Mouse (Mus musculus): ENCODE results near the gene Ppp1r32. TPM values are rescaled to one million over a fixed set of nuclear protein-coding genes. Genes with fewer than 3 reads are reported as not detected.

Ppp1r32 gene
- polyA plus RNA-seq (2015; fragmentation: Illumina TruSeq; extraction: RNeasy Lipid Tissue Mini Kit (QIAGEN cat#74804); ENCODE audit: insufficient read depth, low read depth, low replicate concordance), result not detected

DNA sequence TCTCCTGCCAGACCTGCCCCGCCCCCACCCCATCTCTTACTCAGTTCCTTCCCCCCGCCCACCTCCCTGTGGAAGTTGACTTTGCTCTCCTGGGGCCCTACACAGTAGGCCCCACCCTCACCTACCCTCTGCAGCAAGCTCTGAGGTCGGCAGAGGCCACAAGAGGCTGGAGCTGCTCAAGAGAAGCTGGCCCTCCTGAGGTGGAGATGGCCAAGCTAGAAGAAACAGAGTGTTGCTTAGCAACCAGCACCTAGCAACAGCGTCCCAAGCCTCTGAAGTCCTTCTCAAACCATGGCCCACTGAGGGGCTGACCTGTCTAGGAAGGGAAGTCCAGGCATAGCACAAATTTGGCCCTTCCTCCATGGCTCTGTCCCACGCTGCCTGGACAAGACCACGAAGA lies at the start of gene Ppp1r32:
TSS of gene Ppp1r32 (minus strand) at position 226 of the 400 bp plus-strand sequence.

DNA sequence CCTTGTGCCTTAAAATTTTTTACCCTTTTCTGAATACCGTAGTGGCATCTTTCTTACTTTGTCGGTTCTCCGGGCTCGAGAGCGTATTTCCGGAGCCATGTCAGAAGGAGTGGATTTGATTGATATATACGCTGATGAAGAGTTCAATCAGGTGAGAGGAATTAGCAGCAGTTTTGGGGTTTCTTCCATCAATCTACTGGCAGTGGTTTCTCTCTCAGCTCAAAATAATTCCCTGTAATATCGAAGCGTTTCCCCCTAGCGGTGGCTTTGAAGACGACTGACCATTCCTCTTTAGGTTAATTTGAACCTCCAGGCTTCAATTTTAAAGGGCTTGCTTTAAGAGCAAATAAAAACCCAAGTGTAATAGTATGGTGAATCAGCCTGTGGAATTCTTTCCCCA lies 43.2 kb upstream of the Ppp1r32 start, which contains the start of gene Sdhaf2:
TSS of gene Sdhaf2 (minus strand) at position 233 of the 400 bp plus-strand sequence.

GRCm38 (mm10) chr19:10525106-10525901 lies 42.6 kb upstream of the Ppp1r32 start, which contains the start of gene Cpsf7:
Gene Cpsf7 (plus strand): TSS chr19:10525266.

DNA sequence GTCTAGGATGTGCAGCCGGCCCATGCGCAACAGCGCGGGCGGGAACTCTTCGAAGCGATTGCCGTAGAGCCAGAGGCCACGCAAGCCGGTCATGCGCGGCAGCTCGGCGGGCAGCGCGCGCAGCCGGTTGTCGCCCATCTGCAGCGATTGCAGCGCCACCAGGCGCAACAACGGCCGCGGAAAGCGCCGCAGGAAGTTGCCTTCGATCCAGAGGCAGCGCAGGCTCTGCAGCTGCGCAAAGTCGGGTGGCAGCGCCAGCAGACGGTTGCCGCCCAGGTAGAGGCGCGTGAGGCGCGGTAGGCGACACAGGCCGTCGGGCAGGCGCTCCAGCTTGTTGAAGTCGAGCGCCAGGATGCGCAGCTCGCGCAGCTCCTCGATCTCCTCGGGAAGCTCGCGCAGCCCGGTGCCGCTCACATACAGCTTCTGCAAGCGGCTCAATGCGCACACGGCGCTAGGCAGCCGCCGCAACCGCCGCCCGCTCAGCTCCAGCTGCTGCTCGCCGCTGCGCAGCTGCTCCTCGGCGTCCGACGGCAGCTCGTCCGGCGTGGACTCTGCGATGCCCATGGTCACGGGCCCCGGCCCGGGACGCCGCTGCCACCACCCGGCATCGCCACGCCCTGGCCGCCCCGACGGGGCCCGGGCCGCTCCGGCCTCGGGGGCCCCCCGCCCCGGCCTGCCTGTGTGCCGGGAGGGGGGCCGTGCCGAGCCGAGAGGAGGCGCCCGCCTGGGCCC lies 25.8 kb downstream of the Ppp1r32 start, which contains the start of gene Lrrc10b:
TSS of gene Lrrc10b (minus strand) at position 722 of the 732 bp plus-strand sequence.

Other genes starting within 250 kb of the Ppp1r32 start
- gene Myrf, start 242.2 kb downstream of the Ppp1r32 start, polyA plus RNA-seq (2015; fragmentation: Illumina TruSeq; extraction: RNeasy Lipid Tissue Mini Kit (QIAGEN cat#74804); ENCODE audit: insufficient read depth, low read depth, low replicate concordance), result 14.7 TPM
- gene Dagla, start 178.1 kb downstream of the Ppp1r32 start, polyA plus RNA-seq (2015; fragmentation: Illumina TruSeq; extraction: RNeasy Lipid Tissue Mini Kit (QIAGEN cat#74804); ENCODE audit: insufficient read depth, low read depth, low replicate concordance), result 8.8 TPM
- 5.5 TPM for gene Syt7, start 93.8 kb downstream of the Ppp1r32 start, polyA plus RNA-seq (2015; fragmentation: Illumina TruSeq; extraction: RNeasy Lipid Tissue Mini Kit (QIAGEN cat#74804); ENCODE audit: insufficient read depth, low read depth, low replicate concordance)
- 2.6 TPM for gene Lrrc10b, start 25.5 kb downstream of the Ppp1r32 start, polyA plus RNA-seq (2015; fragmentation: Illumina TruSeq; extraction: RNeasy Lipid Tissue Mini Kit (QIAGEN cat#74804); ENCODE audit: insufficient read depth, low read depth, low replicate concordance)
- 20.4 TPM for gene Cpsf7, start 42.3 kb upstream of the Ppp1r32 start, polyA plus RNA-seq (2015; fragmentation: Illumina TruSeq; extraction: RNeasy Lipid Tissue Mini Kit (QIAGEN cat#74804); ENCODE audit: insufficient read depth, low read depth, low replicate concordance)
- 6.8 TPM for gene Sdhaf2, start 43.2 kb upstream of the Ppp1r32 start, polyA plus RNA-seq (2015; fragmentation: Illumina TruSeq; extraction: RNeasy Lipid Tissue Mini Kit (QIAGEN cat#74804); ENCODE audit: insufficient read depth, low read depth, low replicate concordance)
- 4.2 TPM for gene Tmem216, start 73.3 kb upstream of the Ppp1r32 start, polyA plus RNA-seq (2015; fragmentation: Illumina TruSeq; extraction: RNeasy Lipid Tissue Mini Kit (QIAGEN cat#74804); ENCODE audit: insufficient read depth, low read depth, low replicate concordance)
- gene Cyb561a3, start 94.2 kb upstream of the Ppp1r32 start, polyA plus RNA-seq (2015; fragmentation: Illumina TruSeq; extraction: RNeasy Lipid Tissue Mini Kit (QIAGEN cat#74804); ENCODE audit: insufficient read depth, low read depth, low replicate concordance), result 5.5 TPM
- 2.2 TPM for gene Tmem138, start 94.4 kb upstream of the Ppp1r32 start, polyA plus RNA-seq (2015; fragmentation: Illumina TruSeq; extraction: RNeasy Lipid Tissue Mini Kit (QIAGEN cat#74804); ENCODE audit: insufficient read depth, low read depth, low replicate concordance)
- 37.8 TPM for gene Ddb1, start 122.4 kb upstream of the Ppp1r32 start, polyA plus RNA-seq (2015; fragmentation: Illumina TruSeq; extraction: RNeasy Lipid Tissue Mini Kit (QIAGEN cat#74804); ENCODE audit: insufficient read depth, low read depth, low replicate concordance)
- 3.4 TPM for gene Tkfc, start 122.7 kb upstream of the Ppp1r32 start, polyA plus RNA-seq (2015; fragmentation: Illumina TruSeq; extraction: RNeasy Lipid Tissue Mini Kit (QIAGEN cat#74804); ENCODE audit: insufficient read depth, low read depth, low replicate concordance)
- gene Vwce, start 151.3 kb upstream of the Ppp1r32 start, polyA plus RNA-seq (2015; fragmentation: Illumina TruSeq; extraction: RNeasy Lipid Tissue Mini Kit (QIAGEN cat#74804); ENCODE audit: insufficient read depth, low read depth, low replicate concordance), result not detected
- not detected for gene Pga5, start 195.1 kb upstream of the Ppp1r32 start, polyA plus RNA-seq (2015; fragmentation: Illumina TruSeq; extraction: RNeasy Lipid Tissue Mini Kit (QIAGEN cat#74804); ENCODE audit: insufficient read depth, low read depth, low replicate concordance)
- gene Vps37c, start 205.8 kb upstream of the Ppp1r32 start, polyA plus RNA-seq (2015; fragmentation: Illumina TruSeq; extraction: RNeasy Lipid Tissue Mini Kit (QIAGEN cat#74804); ENCODE audit: insufficient read depth, low read depth, low replicate concordance), result 9.0 TPM

Measured in pancreas, adult 10 weeks (tissue).